Mouse (Mus musculus) stomach, embryonic 15.5 days (tissue): ENCODE measurements around the gene Rhbdl3. TPM values are rescaled to one million over a fixed set of nuclear protein-coding genes. Genes with fewer than 3 reads are reported as not detected.

Experiments used
- ATAC-seq: fragments of 200-750 bp; cut with Nextera tagmentation; 2 replicates; pipeline ENCODE4 v1.8.0; 2017; ENCODE audit warnings: low read depth, moderate number of reproducible peaks, moderate TSS enrichment; ENCODE audit not compliant: insufficient read depth, low FRiP score
- H3K27ac ChIP-seq: fragments of 300-500 bp; sonication (generic); 2 replicates; pipeline ENCODE4 v1.5.1; 2015; ENCODE audit warnings: mild to moderate bottlenecking, inconsistent platforms
- H3K27me3 ChIP-seq: fragments of 300-500 bp; sonication (generic); replicated peaks from 2 replicates; pipeline ENCODE4 v1.6.1; 2015; ENCODE audit warnings: inconsistent platforms
- H3K36me3 ChIP-seq: fragments of 300-500 bp; sonication (generic); 2 replicates; pipeline ENCODE4 v1.6.1; 2015; ENCODE audit warnings: inconsistent platforms
- H3K4me1 ChIP-seq: fragments of 300-500 bp; sonication (generic); 2 replicates; pipeline ENCODE4 v1.6.1; 2015; ENCODE audit warnings: inconsistent platforms
- H3K4me2 ChIP-seq: fragments of 300-500 bp; sonication (generic); 2 replicates; pipeline ENCODE4 v1.6.1; 2015; ENCODE audit warnings: mild to moderate bottlenecking, inconsistent platforms
- H3K4me3 ChIP-seq: fragments of 300-500 bp; sonication (generic); replicated peaks from 2 replicates; pipeline ENCODE4 v1.5.1; 2015; ENCODE audit warnings: inconsistent platforms
- H3K9ac ChIP-seq: fragments of 300-500 bp; sonication (generic); 2 replicates; pipeline ENCODE4 v1.6.1; 2015; ENCODE audit warnings: inconsistent platforms
- H3K9me3 ChIP-seq: fragments of 300-500 bp; sonication (generic); 2 replicates; pipeline ENCODE4 v1.6.1; 2016; ENCODE audit warnings: inconsistent platforms
- WGBS: fragments of 180-500 bp; shearing (Covaris S2); methylation state at CpG from one replicate; pipeline ENCODE4 v1.1.7; 2015; 5-methylcytosine and 5-hydroxymethylcytosine counted together
- polyA plus RNA-seq: library from polyadenylated mRNA; unstranded; fragments of >200 nt; fragmentation: Nextera tagmentation; extraction: Ambion mirVana; gene quantifications from 2 replicates; pipeline ENCODE4 v1.2.1, GENCODE M21; 2015

Gene Rhbdl3
- polyA plus RNA-seq, 1 experiment from 2014 or later: 4.5 TPM

DNA sequence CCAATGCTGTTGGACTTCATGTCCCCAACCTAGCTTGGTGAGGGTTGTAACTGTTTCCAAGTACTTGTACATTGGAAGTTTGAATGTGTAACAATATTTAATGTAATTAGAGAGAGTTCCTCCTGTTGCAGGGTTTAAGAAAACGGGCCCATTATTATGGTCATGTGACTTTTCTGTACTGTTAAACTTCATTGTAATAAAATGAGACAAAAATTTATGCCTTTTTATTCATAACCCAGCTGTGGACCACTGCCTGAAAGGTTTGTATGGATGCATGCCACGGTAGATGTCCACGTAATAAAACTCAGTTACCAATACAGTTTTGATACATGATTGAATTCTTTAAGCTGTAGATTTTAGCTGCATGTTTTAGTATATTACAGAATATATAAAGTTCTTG, 95.2 kb downstream of the Rhbdl3 start:
- no peak overlapping the region for H3K4me2 ChIP-seq
- H3K36me3 ChIP-seq: peaks cover 38% of the 10 kb centered on the region
- 91% methylated on average over 3 of the region's 3 CpGs for WGBS
- H3K9ac ChIP-seq: no peak overlapping the region
- H3K27ac ChIP-seq: no peak overlapping the region
- no peaks in the 10 kb centered on the region for H3K9me3 ChIP-seq
- H3K27me3 ChIP-seq: no peaks in the 10 kb centered on the region
- no peak for ATAC-seq
- no peaks in the 10 kb centered on the region for H3K4me1 ChIP-seq
- H3K4me3 ChIP-seq: no peak overlapping the region

DNA sequence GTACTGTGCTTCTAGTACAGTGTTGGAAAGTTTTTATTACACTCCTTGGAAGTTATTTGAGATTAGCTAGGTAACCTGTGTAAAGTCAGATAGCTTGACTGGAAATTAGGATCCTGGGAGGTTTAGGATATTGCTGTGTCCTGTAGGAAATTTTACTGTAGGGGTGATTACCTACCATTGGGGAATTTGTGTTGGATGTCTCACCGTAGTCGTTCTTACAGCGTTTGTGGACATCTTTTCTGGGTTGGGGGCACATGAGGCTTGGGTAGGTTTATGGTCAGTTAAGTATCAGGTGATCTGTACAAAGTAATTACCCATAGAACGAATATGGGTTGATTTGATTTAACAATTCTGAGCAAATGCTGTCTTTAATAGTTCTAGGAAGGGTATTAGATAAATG, 95.9 kb downstream of the Rhbdl3 start:
- Histone ChIP-seq H3K4me3 (no peak overlapping the region), H3K27me3 (no peaks in the 10 kb centered on the region), H3K36me3 (peaks cover 36% of the 10 kb centered on the region), H3K9ac (no peak overlapping the region), H3K4me2 (no peak overlapping the region), H3K9me3 (no peaks in the 10 kb centered on the region), H3K27ac (no peak overlapping the region), H3K4me1 (no peaks in the 10 kb centered on the region)
- no peak for ATAC-seq
- WGBS: 88% methylated on average over 4 of the region's 4 CpGs

Other genes starting within 250 kb of the Rhbdl3 start
- gene Crlf3, start 219.9 kb upstream of the Rhbdl3 start, polyA plus RNA-seq: 31.0 and 39.5 TPM in 2 replicates
- 9.3 and 9.6 TPM in 2 replicates for gene Atad5, start 211.5 kb upstream of the Rhbdl3 start, polyA plus RNA-seq
- gene Tefm, start 158.7 kb upstream of the Rhbdl3 start, polyA plus RNA-seq: 26.5 and 27.8 TPM in 2 replicates
- gene Adap2, start 146.8 kb upstream of the Rhbdl3 start, polyA plus RNA-seq: 4.2 and 4.7 TPM in 2 replicates
- 10.3 and 12.5 TPM in 2 replicates for gene Rnf135, start 117.1 kb upstream of the Rhbdl3 start, polyA plus RNA-seq
- 47.7 and 49.0 TPM in 2 replicates for gene Rhot1, start 91.9 kb upstream of the Rhbdl3 start, polyA plus RNA-seq
- 18.1 and 20.5 TPM in 2 replicates for gene 5730455P16Rik, start 77.1 kb downstream of the Rhbdl3 start, polyA plus RNA-seq
- gene Zfp207, start 82.4 kb downstream of the Rhbdl3 start, polyA plus RNA-seq: 188 and 203 TPM in 2 replicates
- gene Psmd11, start 127.7 kb downstream of the Rhbdl3 start, polyA plus RNA-seq: 252 and 285 TPM in 2 replicates
- gene Cdk5r1, start 176.1 kb downstream of the Rhbdl3 start, polyA plus RNA-seq: 1.4 and 1.8 TPM in 2 replicates